Mouse (Mus musculus): ENCODE measurements around the gene Fam126b. TPM values are rescaled to one million over a fixed set of nuclear protein-coding genes. Genes with fewer than 3 reads are reported as not detected.
"Not testable (repeated sequence)": the region's sequence is repeated elsewhere in the genome, so short reads cannot be mapped to it uniquely, and the experiment has no call there.

The Fam126b gene
- total RNA-seq, 2 experiments from 2014 or later = 7.8 to 14.2 TPM

- TF ChIP-seq CTCF (IDR thresholded peaks at IDR 0.05) = peak; percentile 76
- Histone ChIP-seq H3K4me3 (no peak overlapping the region), H3K27ac (no peak overlapping the region)
- DNase-seq = peak; percentile 59
- intact Hi-C loops (cut with DNase I) = loop anchor here (2.0 to 5.0 kb wide), 2 partner anchors 115 to 184 kb away; no protein-coding TSS in a partner anchor
Observed at GRCm38 (mm10) chr1:58562455-58562854, 23.7 kb downstream of the Fam126b start.

GRCm38 (mm10) chr1:58560370-58560769 lies 25.8 kb downstream of the Fam126b start:
- peak; percentile 24; the same call in 1 of the 2 replicates for TF ChIP-seq CTCF (IDR thresholded peaks at IDR 0.05)

GRCm38 (mm10) chr1:58541386-58541785 lies 44.7 kb downstream of the Fam126b start:
- no peak for DNase-seq
- TF ChIP-seq CTCF (IDR thresholded peaks at IDR 0.05) = no peak
- H3K4me3 ChIP-seq = no peak overlapping the region
- H3K27ac ChIP-seq = no peak overlapping the region
- intact Hi-C loops (cut with DNase I) = no loop called here

More at GRCm38 (mm10) chr1:58560370-58560769, 25.8 kb downstream of the Fam126b start:
- H3K4me3 ChIP-seq, H3K27ac ChIP-seq, DNase-seq: not testable (repeated sequence)
- intact Hi-C loops (cut with DNase I) = loop anchor here (5.0 kb wide), 1 partner anchor 117 kb away; no protein-coding TSS in a partner anchor

GRCm38 (mm10) chr1:58507249-58507648 lies 78.9 kb downstream of the Fam126b start:
- no peak for DNase-seq
- TF ChIP-seq CTCF (IDR thresholded peaks at IDR 0.05) = no peak
- Histone ChIP-seq H3K27ac (no peak overlapping the region), H3K4me3 (no peak overlapping the region)
- intact Hi-C loops (cut with DNase I) = no loop called here

- Histone ChIP-seq H3K27ac (peak within 1 kb of the TSS; percentile 88), H3K4me3 (peak within 1 kb of the TSS; percentile 93)
- peak; percentile 17; the same call in 1 of the 2 replicates for TF ChIP-seq CTCF (IDR thresholded peaks at IDR 0.05)
- intact Hi-C loops (cut with DNase I) = no loop called here
- peak; percentile 95 for DNase-seq
Observed at GRCm38 (mm10) chr1:58504577-58505254, 81.4 kb downstream of the Fam126b start, which contains the start of gene Orc2. Orc2 (minus strand) TSS chr1:58505109.

GRCm38 (mm10) chr1:58503793-58504370 lies 82.2 kb downstream of the Fam126b start:
- peak overlapping the region; percentile 88 for H3K27ac ChIP-seq
- intact Hi-C loops (cut with DNase I) = no loop called here
- no peak for DNase-seq
- no peak for TF ChIP-seq CTCF (IDR thresholded peaks at IDR 0.05)
- H3K4me3 ChIP-seq = peak overlapping the region; percentile 93

- no peak overlapping the region for H3K27ac ChIP-seq
- no peak overlapping the region for H3K4me3 ChIP-seq
- TF ChIP-seq CTCF (IDR thresholded peaks at IDR 0.05) = no peak
- intact Hi-C loops (cut with DNase I) = no loop called here
- DNase-seq = no peak
Observed at GRCm38 (mm10) chr1:58503134-58503533, 83.0 kb downstream of the Fam126b start.

- Histone ChIP-seq H3K4me3 (no peak overlapping the region), H3K27ac (no peak overlapping the region)
- no peak for DNase-seq
- TF ChIP-seq CTCF (IDR thresholded peaks at IDR 0.05) = peak; percentile 21; the same call in 1 of the 2 replicates
- intact Hi-C loops (cut with DNase I) = no loop called here
Observed at GRCm38 (mm10) chr1:58498758-58499157, 87.4 kb downstream of the Fam126b start.

- H3K4me3 ChIP-seq = no peak overlapping the region
- no peak for TF ChIP-seq CTCF (IDR thresholded peaks at IDR 0.05)
- no peak for DNase-seq
- no peak overlapping the region for H3K27ac ChIP-seq
- intact Hi-C loops (cut with DNase I) = no loop called here
Observed at GRCm38 (mm10) chr1:58497678-58498077, 88.4 kb downstream of the Fam126b start.

- TF ChIP-seq CTCF (IDR thresholded peaks at IDR 0.05) = no peak
- no peak for DNase-seq
- intact Hi-C loops (cut with DNase I) = no loop called here
- H3K27ac ChIP-seq = no peak overlapping the region
- H3K4me3 ChIP-seq = no peak overlapping the region
Observed at GRCm38 (mm10) chr1:58495603-58496002, 90.5 kb downstream of the Fam126b start.

- no peak for TF ChIP-seq CTCF (IDR thresholded peaks at IDR 0.05)
- intact Hi-C loops (cut with DNase I) = no loop called here
- H3K27ac ChIP-seq = no peak overlapping the region
Observed at GRCm38 (mm10) chr1:58482647-58483046, 103.5 kb downstream of the Fam126b start.

GRCm38 (mm10) chr1:58475662-58476061 lies 110.5 kb downstream of the Fam126b start:
- no peak for DNase-seq
- no peak overlapping the region for H3K27ac ChIP-seq
- TF ChIP-seq CTCF (IDR thresholded peaks at IDR 0.05) = no peak
- intact Hi-C loops (cut with DNase I) = no loop called here
- no peak overlapping the region for H3K4me3 ChIP-seq

More at GRCm38 (mm10) chr1:58482647-58483046, 103.5 kb downstream of the Fam126b start:
- no peak for DNase-seq
- no peak overlapping the region for H3K4me3 ChIP-seq

Other genes starting within 250 kb of the Fam126b start
- 10 to 100 TPM; 43.3 to 50.5 TPM for gene Bzw1, start 193.4 kb downstream of the Fam126b start, total RNA-seq (2021)
- 10 to 100 TPM; 46.4 to 52.1 TPM for gene Clk1, start 162.3 kb downstream of the Fam126b start, total RNA-seq (2021)
- 1 to 10 TPM; 7.7 to 9.4 TPM for gene Nif3l1, start 141.2 kb downstream of the Fam126b start, total RNA-seq (2021)
- 10 to 100 TPM; 13.6 to 13.9 TPM for gene Ppil3, start 140.8 kb downstream of the Fam126b start, total RNA-seq (2021)
- gene Orc2, start 81.2 kb downstream of the Fam126b start, total RNA-seq (2021) = 10 to 100 TPM; 12.5 to 12.7 TPM
- gene Ndufb3, start 61 bp upstream of the Fam126b start, total RNA-seq (2021) = 100 to 1,000 TPM; 137 to 239 TPM
- not detected for gene Als2cr12, start 109.7 kb upstream of the Fam126b start, total RNA-seq (2021)
- gene Cflar, start 125.2 kb upstream of the Fam126b start, total RNA-seq (2021) = 10 to 100 TPM; 38.8 to 58.6 TPM
- 1 to 10 TPM; 2.6 to 2.7 TPM for gene Casp8, start 209.1 kb upstream of the Fam126b start, total RNA-seq (2021)

All from gastrocnemius, adult 2 months (tissue).